ENCODE assay signal across 17 mouse cellular contexts in the genomic region with DNA sequence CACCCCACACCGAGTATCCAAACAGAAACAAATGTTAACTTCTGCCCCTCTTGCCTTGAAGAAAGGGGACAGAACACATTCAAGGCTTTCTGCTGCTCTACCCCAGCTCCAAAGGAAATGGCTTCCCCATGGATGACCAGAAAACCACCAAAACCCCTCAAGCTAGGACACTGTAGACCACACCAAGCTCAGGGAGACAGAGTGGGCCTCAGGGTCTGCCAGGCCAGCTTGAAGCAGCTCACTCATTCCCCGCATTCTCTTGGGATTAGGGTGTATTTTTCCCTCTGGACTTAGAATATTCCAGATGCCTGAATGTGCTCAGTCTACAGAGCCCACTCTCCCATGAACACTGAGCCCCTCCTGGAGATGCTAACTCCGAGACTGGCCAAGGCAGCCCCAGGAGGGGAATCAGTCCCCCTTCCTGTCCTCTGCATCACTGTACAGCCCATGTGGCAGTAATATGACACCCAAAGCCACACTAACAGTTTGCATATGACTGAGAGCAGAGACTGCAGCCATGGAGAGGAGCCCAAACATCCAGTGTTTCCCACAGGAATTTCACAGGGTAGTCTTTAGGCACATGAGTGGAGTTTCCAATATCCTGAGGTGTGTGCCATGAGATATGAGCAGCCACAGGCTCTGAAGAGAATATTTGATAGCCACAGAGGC.
DNase-seq lines count a peak whose midpoint lies in the region; ATAC-seq and TF ChIP-seq lines count a peak whose summit lies in the region.
"Had no signal": no experiment of that assay in that cellular context is flagged by ENCODE, and none has a peak within 500 bp of the region (broad histone marks: within the 10 kb centered on the region; RNA-seq: fewer than 3 reads in every experiment).

No protein-coding gene starts in this region.

- H3K27me3 ChIP-seq in forebrain, embryonic 10.5 days (ENCODE audit: poor library complexity, severe bottlenecking): no peaks in the 10 kb centered on the region
- no peaks in the 10 kb centered on the region for H3K27me3 ChIP-seq in forebrain, postnatal 0 days (ENCODE audit: insufficient read depth, low read length)
- H3K27me3 ChIP-seq in midbrain, embryonic 11.5 days (ENCODE audit: control insufficient read depth, insufficient read depth, low read length): no peaks in the 10 kb centered on the region
- H3K27me3 ChIP-seq in midbrain, postnatal 0 days (ENCODE audit: insufficient read depth, low read length): no peaks in the 10 kb centered on the region
- no peaks in the 10 kb centered on the region for H3K27me3 ChIP-seq in limb, embryonic 10.5 days (ENCODE audit: low read depth, poor library complexity, severe bottlenecking)
- H3K27me3 ChIP-seq: neural tube, embryonic 13.5 days had no signal

- ATAC-seq in forebrain, postnatal 0 days: no peak
- ATAC-seq in midbrain, embryonic 11.5 days (ENCODE audit: low FRiP score): no peak
- no peak for ATAC-seq in midbrain, postnatal 0 days (ENCODE audit: low FRiP score)
- ATAC-seq: midbrain, embryonic 16.5 days had no signal

- H3K9me3 ChIP-seq in forebrain, embryonic 10.5 days: no peaks in the 10 kb centered on the region
- H3K9me3 ChIP-seq in forebrain, postnatal 0 days (ENCODE audit: low read length): no peaks in the 10 kb centered on the region
- H3K9me3 ChIP-seq in midbrain, embryonic 11.5 days (ENCODE audit: control insufficient read depth, low read length): no peaks in the 10 kb centered on the region
- H3K9me3 ChIP-seq in midbrain, postnatal 0 days (ENCODE audit: low read length): no peaks in the 10 kb centered on the region
- no peaks in the 10 kb centered on the region for H3K9me3 ChIP-seq in limb, embryonic 10.5 days (replicated peaks)
- H3K9me3 ChIP-seq: neural tube, embryonic 13.5 days had no signal

- no peak overlapping the region for H3K4me2 ChIP-seq in forebrain, postnatal 0 days (ENCODE audit: low read depth)
- H3K4me2 ChIP-seq in midbrain, embryonic 11.5 days: no peak overlapping the region
- H3K4me2 ChIP-seq in midbrain, postnatal 0 days (ENCODE audit: low read depth, low read length, poor library complexity, severe bottlenecking): no peak overlapping the region
- H3K4me2 ChIP-seq: hindbrain, embryonic 14.5 days; neural tube, embryonic 13.5 days had no signal

- no peaks in the 10 kb centered on the region for H3K36me3 ChIP-seq in forebrain, embryonic 10.5 days (replicated peaks)
- H3K36me3 ChIP-seq in forebrain, postnatal 0 days (ENCODE audit: insufficient read depth): no peaks in the 10 kb centered on the region
- H3K36me3 ChIP-seq in midbrain, embryonic 11.5 days (ENCODE audit: control insufficient read depth, insufficient read depth, low read length): no peaks in the 10 kb centered on the region
- H3K36me3 ChIP-seq in midbrain, postnatal 0 days (ENCODE audit: insufficient read depth, low read length): no peaks in the 10 kb centered on the region
- no peaks in the 10 kb centered on the region for H3K36me3 ChIP-seq in limb, embryonic 10.5 days
- H3K36me3 ChIP-seq: neural tube, embryonic 13.5 days had no signal

- TF ChIP-seq CTCF in forebrain, postnatal 0 days (IDR thresholded peaks at IDR 0.05; ENCODE audit: low read depth): no peak
- no peak for TF ChIP-seq CTCF in midbrain, postnatal 0 days (IDR thresholded peaks at IDR 0.05)

- H3K27ac ChIP-seq in forebrain, embryonic 10.5 days: peak overlapping the region; percentile 22; the same call in 1 of the 2 replicates
- no peak overlapping the region for H3K27ac ChIP-seq in forebrain, postnatal 0 days (ENCODE audit: low read depth, low read length)
- H3K27ac ChIP-seq in midbrain, embryonic 11.5 days (ENCODE audit: low read depth, low read length): no peak overlapping the region
- H3K27ac ChIP-seq in midbrain, postnatal 0 days (ENCODE audit: low read depth, low read length): no peak overlapping the region
- peak overlapping the region; percentile 77 for H3K27ac ChIP-seq in limb, embryonic 10.5 days
- H3K27ac ChIP-seq: hindbrain, embryonic 14.5 days; liver, embryonic 14.5 days; neural tube, embryonic 13.5 days had no signal

- peaks cover 13% of the 10 kb centered on the region for H3K4me1 ChIP-seq in forebrain, embryonic 10.5 days
- no peaks in the 10 kb centered on the region for H3K4me1 ChIP-seq in forebrain, postnatal 0 days (ENCODE audit: insufficient read depth)
- no peaks in the 10 kb centered on the region; the same call in 1 of the 2 replicates for H3K4me1 ChIP-seq in midbrain, embryonic 11.5 days (ENCODE audit: control insufficient read depth, insufficient read depth, low read length)
- H3K4me1 ChIP-seq in midbrain, postnatal 0 days (ENCODE audit: insufficient read depth, low read length): no peaks in the 10 kb centered on the region
- H3K4me1 ChIP-seq in limb, embryonic 10.5 days: peaks cover 22% of the 10 kb centered on the region
- H3K4me1 ChIP-seq: neural tube, embryonic 13.5 days had no signal

- H3K9ac ChIP-seq in forebrain, postnatal 0 days: no peak overlapping the region
- H3K9ac ChIP-seq in midbrain, embryonic 11.5 days (ENCODE audit: low read length): 0 out of 2 replicates have a peak overlapping the region, but pooled peaks have one; percentile 12
- H3K9ac ChIP-seq in midbrain, postnatal 0 days (replicated peaks; ENCODE audit: low read length, poor library complexity, severe bottlenecking): no peak overlapping the region
- H3K9ac ChIP-seq: hindbrain, embryonic 14.5 days; liver, embryonic 14.5 days; neural tube, embryonic 13.5 days had no signal

- WGBS in forebrain, embryonic 10.5 days: 80% methylated on average over 3 of the region's 3 CpGs
- WGBS in forebrain, postnatal 0 days: 78% methylated on average over 3 of the region's 3 CpGs
- 69% methylated on average over 3 of the region's 3 CpGs for WGBS in midbrain, embryonic 11.5 days
- WGBS in midbrain, postnatal 0 days: 72% methylated on average over 3 of the region's 3 CpGs
- 50% methylated on average over 3 of the region's 3 CpGs for WGBS in limb, embryonic 10.5 days

- H3K4me3 ChIP-seq in forebrain, embryonic 10.5 days: no peak overlapping the region
- H3K4me3 ChIP-seq in forebrain, postnatal 0 days (ENCODE audit: low read depth, low read length): no peak overlapping the region
- no peak overlapping the region for H3K4me3 ChIP-seq in midbrain, embryonic 11.5 days (ENCODE audit: low read depth, low read length)
- no peak overlapping the region for H3K4me3 ChIP-seq in midbrain, postnatal 0 days (ENCODE audit: low read depth, low read length)
- no peak overlapping the region for H3K4me3 ChIP-seq in limb, embryonic 10.5 days
- H3K4me3 ChIP-seq: neural tube, embryonic 13.5 days had no signal

- no peak for DNase-seq in forebrain, embryonic 10.5 days (ENCODE audit: extremely low spot score, low spot score)
- no peak for DNase-seq in forebrain, postnatal 0 days
- DNase-seq in midbrain, embryonic 11.5 days (ENCODE audit: low spot score, missing footprints): no peak
- DNase-seq in midbrain, postnatal 0 days (ENCODE audit: low spot score): no peak
- peak; percentile 65 for DNase-seq in limb, embryonic 10.5 days (ENCODE audit: low spot score)
- DNase-seq in cerebellum, postnatal 36 days: no peak
- DNase-seq in adrenal gland, postnatal 25 days: no peak
- DNase-seq in urinary bladder, postnatal 10 days (ENCODE audit: low spot score): no peak
- DNase-seq: B cell, adult 2 months; cerebellum, adult 18-20 months; gastrocnemius, postnatal 36 days; kidney, adult 8-10 months; thymus, postnatal 25 days had no signal

Comparison
In these comparisons a context has a peak if more than half of its experiments do, and no peak if none do; other contexts are left out.
1. H3K27ac ChIP-seq: peak in forebrain, embryonic 10.5 days (single experiment) and limb, embryonic 10.5 days (single experiment); none in forebrain, postnatal 0 days (single experiment), midbrain, embryonic 11.5 days (single experiment) and midbrain, postnatal 0 days (single experiment).